Mouse (Mus musculus): ENCODE data around the gene Usp3. TPM values are rescaled to one million over a fixed set of nuclear protein-coding genes. Genes with fewer than 3 reads are reported as not detected.

Usp3 gene
- polyA plus RNA-seq, 1 experiment from 2014 or later = 104 TPM

DNA sequence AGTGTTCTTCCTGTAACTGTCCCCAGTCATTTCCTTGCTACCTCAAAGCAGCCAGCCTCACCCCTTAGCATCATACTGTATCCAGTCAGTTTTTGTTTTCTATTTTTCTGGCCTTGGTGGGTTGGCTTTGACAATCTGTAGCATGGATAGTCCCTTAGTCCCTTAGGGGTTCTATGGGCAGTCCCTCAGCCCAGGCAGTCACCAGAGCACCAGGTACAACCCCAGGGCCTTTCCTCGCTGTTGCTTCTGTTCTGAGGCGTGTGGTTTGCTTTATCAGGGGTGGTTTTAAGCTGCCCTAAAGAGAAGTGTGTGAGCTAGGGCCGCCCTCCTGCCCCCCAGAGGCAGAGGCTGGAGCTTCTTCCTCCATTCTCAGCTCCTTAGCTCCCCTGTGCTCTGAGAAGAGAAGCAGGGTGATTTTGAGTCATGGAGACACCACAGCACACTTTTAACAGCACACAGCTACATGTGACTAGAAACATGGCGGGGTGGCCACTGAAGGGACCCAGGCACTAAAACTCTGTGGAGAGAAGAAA lies 89.0 kb downstream of the Usp3 start:
- H3K27ac ChIP-seq (replicated peaks) = no peak overlapping the region
- WGBS = 83% methylated on average over 4 of the region's 4 CpGs
- no peak for ATAC-seq (ENCODE audit: low FRiP score, low read depth)

GRCm38 (mm10) chr9:66501248-66501647 lies 91.7 kb downstream of the Usp3 start:
- H3K27ac ChIP-seq (replicated peaks) = no peak overlapping the region
- peaks cover 73% of the 10 kb centered on the region for H3K36me3 ChIP-seq
- no peak overlapping the region for H3K4me3 ChIP-seq
- H3K4me2 ChIP-seq (replicated peaks) = no peak overlapping the region
- no peak overlapping the region for H3K9ac ChIP-seq (replicated peaks)
- no peak for ATAC-seq (ENCODE audit: low FRiP score, low read depth)
- no peaks in the 10 kb centered on the region for H3K9me3 ChIP-seq
- no peaks in the 10 kb centered on the region for H3K27me3 ChIP-seq
- peaks cover 28% of the 10 kb centered on the region for H3K4me1 ChIP-seq
- WGBS = 85% methylated on average over 2 of the region's 2 CpGs

More for the DNA sequence above, 89.0 kb downstream of the Usp3 start:
- Histone ChIP-seq H3K9ac (replicated peaks) (no peak overlapping the region), H3K4me3 (no peak overlapping the region), H3K4me2 (replicated peaks) (no peak overlapping the region), H3K4me1 (peaks cover 36% of the 10 kb centered on the region), H3K27me3 (no peaks in the 10 kb centered on the region), H3K9me3 (no peaks in the 10 kb centered on the region), H3K36me3 (peaks cover 79% of the 10 kb centered on the region)

GRCm38 (mm10) chr9:66493992-66494391 lies 99.0 kb downstream of the Usp3 start:
- no peak overlapping the region for H3K4me2 ChIP-seq (replicated peaks)
- H3K36me3 ChIP-seq = peaks cover 85% of the 10 kb centered on the region
- H3K27me3 ChIP-seq = no peaks in the 10 kb centered on the region
- no peak overlapping the region for H3K9ac ChIP-seq (replicated peaks)
- no peaks in the 10 kb centered on the region for H3K4me1 ChIP-seq
- H3K9me3 ChIP-seq = no peaks in the 10 kb centered on the region
- H3K4me3 ChIP-seq = no peak overlapping the region
- no peak overlapping the region for H3K27ac ChIP-seq (replicated peaks)
- ATAC-seq (ENCODE audit: low FRiP score, low read depth) = no peak

DNA sequence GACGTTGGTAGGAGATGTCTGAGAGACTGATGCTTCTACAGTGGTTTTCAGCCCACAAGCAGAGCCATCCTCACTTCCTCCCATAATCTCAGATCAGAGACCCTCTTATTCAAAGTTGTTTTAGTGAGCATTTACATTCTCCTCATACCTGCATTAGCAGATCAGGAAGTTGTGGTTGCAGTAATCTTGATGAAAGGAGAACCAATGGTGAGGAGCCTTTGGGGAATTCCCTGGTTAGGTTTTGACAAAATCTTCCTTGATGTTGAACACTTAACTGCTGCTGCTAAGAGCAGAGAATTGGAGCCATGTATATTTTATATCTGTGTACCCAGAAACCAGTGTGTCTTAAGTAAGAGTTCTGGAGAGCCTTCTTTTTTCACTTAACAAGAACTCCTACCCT lies 100.6 kb downstream of the Usp3 start:
- H3K27me3 ChIP-seq = no peaks in the 10 kb centered on the region
- no peak overlapping the region for H3K9ac ChIP-seq (replicated peaks)
- no peak overlapping the region for H3K27ac ChIP-seq (replicated peaks)
- no peak overlapping the region for H3K4me3 ChIP-seq
- ATAC-seq (ENCODE audit: low FRiP score, low read depth) = no peak
- H3K9me3 ChIP-seq = no peaks in the 10 kb centered on the region
- H3K4me1 ChIP-seq = no peaks in the 10 kb centered on the region
- H3K36me3 ChIP-seq = peaks cover 83% of the 10 kb centered on the region
- 86% methylated on average over 1 of the region's 1 CpGs for WGBS
- no peak overlapping the region for H3K4me2 ChIP-seq (replicated peaks)

- Histone ChIP-seq H3K36me3 (peaks cover 86% of the 10 kb centered on the region), H3K27ac (replicated peaks) (no peak overlapping the region)
These were observed 104.2 kb downstream of the Usp3 start for GRCm38 (mm10) chr9:66488786-66489185.

DNA sequence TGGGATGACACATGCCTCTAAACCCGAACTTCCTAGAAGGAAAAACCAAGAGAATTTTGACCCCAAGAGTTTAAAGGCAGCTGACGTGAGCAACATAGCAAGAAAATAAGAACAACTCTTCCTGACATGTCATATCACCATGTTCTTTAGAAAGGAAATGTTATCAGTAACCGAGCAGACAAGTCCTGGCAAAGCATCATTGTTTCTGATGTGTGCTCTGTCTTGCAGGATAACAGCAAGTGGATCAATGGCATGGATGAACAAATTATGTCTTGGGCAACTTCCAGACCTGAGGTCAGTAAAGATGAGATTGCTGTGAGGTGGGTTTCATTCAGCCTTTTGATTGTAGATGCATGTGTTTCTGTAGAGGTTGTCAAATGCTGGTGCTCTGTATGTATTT lies 109.5 kb downstream of the Usp3 start:
- Histone ChIP-seq H3K36me3 (peaks cover 71% of the 10 kb centered on the region), H3K4me3 (no peak overlapping the region), H3K9ac (replicated peaks) (no peak overlapping the region), H3K9me3 (no peaks in the 10 kb centered on the region), H3K27ac (replicated peaks) (no peak overlapping the region), H3K4me2 (replicated peaks) (no peak overlapping the region), H3K27me3 (no peaks in the 10 kb centered on the region), H3K4me1 (no peaks in the 10 kb centered on the region)
- ATAC-seq (ENCODE audit: low FRiP score, low read depth) = no peak
- WGBS = 90% methylated on average over 3 of the region's 3 CpGs

More at GRCm38 (mm10) chr9:66488786-66489185, 104.2 kb downstream of the Usp3 start:
- Histone ChIP-seq H3K4me3 (no peak overlapping the region), H3K4me1 (no peaks in the 10 kb centered on the region), H3K27me3 (no peaks in the 10 kb centered on the region), H3K9ac (replicated peaks) (no peak overlapping the region), H3K4me2 (replicated peaks) (no peak overlapping the region), H3K9me3 (no peaks in the 10 kb centered on the region)
- ATAC-seq (ENCODE audit: low FRiP score, low read depth) = no peak

DNA sequence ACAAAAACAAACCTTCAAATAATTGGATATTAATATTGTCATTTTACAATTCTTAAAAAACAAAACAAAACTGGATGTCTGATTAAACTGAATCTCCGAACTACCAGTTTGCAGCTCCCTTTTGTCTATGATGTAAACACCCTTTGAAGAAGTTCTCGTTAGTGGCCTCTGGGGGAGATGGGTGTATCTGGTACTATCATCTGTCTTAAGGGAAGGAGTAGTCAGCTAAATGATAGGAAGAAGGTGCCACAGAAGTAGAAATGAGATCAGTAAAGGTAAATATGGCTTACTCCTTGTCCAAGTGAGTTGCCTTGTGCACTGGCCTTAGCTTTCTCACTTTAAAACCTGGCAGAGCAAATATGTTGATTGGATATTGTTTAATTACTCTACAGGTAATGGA lies 115.2 kb downstream of the Usp3 start:
- Histone ChIP-seq H3K27ac (replicated peaks) (no peak overlapping the region), H3K9me3 (no peaks in the 10 kb centered on the region), H3K27me3 (no peaks in the 10 kb centered on the region), H3K9ac (replicated peaks) (no peak overlapping the region), H3K4me1 (no peaks in the 10 kb centered on the region), H3K4me2 (replicated peaks) (no peak overlapping the region), H3K36me3 (peaks cover 56% of the 10 kb centered on the region), H3K4me3 (no peak overlapping the region)
- 90% methylated on average over 2 of the region's 2 CpGs for WGBS
- ATAC-seq (ENCODE audit: low FRiP score, low read depth) = no peak

GRCm38 (mm10) chr9:66465087-66465486 lies 127.9 kb downstream of the Usp3 start:
- Histone ChIP-seq H3K4me2 (replicated peaks) (no peak overlapping the region), H3K9ac (replicated peaks) (no peak overlapping the region), H3K27ac (replicated peaks) (no peak overlapping the region), H3K4me3 (no peak overlapping the region), H3K4me1 (no peaks in the 10 kb centered on the region), H3K9me3 (no peaks in the 10 kb centered on the region), H3K36me3 (peaks cover 58% of the 10 kb centered on the region), H3K27me3 (no peaks in the 10 kb centered on the region)
- no peak for ATAC-seq (ENCODE audit: low FRiP score, low read depth)
- WGBS = 60% methylated on average over 4 of the region's 4 CpGs

Other genes starting within 250 kb of the Usp3 start
- gene Herc1, start 242.7 kb downstream of the Usp3 start, polyA plus RNA-seq (2016; fragmentation: Nextera tagmentation; extraction: Ambion mirVana) = 49.4 and 53.9 TPM in 2 replicates
- gene Fbxl22, start 78.5 kb downstream of the Usp3 start, polyA plus RNA-seq (2016; fragmentation: Nextera tagmentation; extraction: Ambion mirVana) = 2.0 and 2.5 TPM in 2 replicates
- 0.57 and 0.72 TPM in 2 replicates for gene Car12, start 120.5 kb upstream of the Usp3 start, polyA plus RNA-seq (2016; fragmentation: Nextera tagmentation; extraction: Ambion mirVana)
- gene Aph1b, start 202.3 kb upstream of the Usp3 start, polyA plus RNA-seq (2016; fragmentation: Nextera tagmentation; extraction: Ambion mirVana) = 19.5 and 19.8 TPM in 2 replicates
- 0.59 and 1.0 TPM in 2 replicates for gene Gm10647, start 203.9 kb upstream of the Usp3 start, polyA plus RNA-seq (2016; fragmentation: Nextera tagmentation; extraction: Ambion mirVana)
- gene Aph1c, start 241.6 kb upstream of the Usp3 start, polyA plus RNA-seq (2016; fragmentation: Nextera tagmentation; extraction: Ambion mirVana) = 1.3 and 3.0 TPM in 2 replicates

Measured in midbrain, embryonic 12.5 days (tissue).